Mouse (Mus musculus) adrenal gland, adult (tissue): ENCODE measurements around the gene Tspoap1.

Experiments used
- DNase-seq, 2 experiments: peaks; one replicate each; pipeline ENCODE4 v3.0.0; 2022 to 2023; ENCODE audit warnings: low spot score in 1 of 2; ENCODE audit not compliant: inconsistent age in 2 of 2

Gene Tspoap1

DNA sequence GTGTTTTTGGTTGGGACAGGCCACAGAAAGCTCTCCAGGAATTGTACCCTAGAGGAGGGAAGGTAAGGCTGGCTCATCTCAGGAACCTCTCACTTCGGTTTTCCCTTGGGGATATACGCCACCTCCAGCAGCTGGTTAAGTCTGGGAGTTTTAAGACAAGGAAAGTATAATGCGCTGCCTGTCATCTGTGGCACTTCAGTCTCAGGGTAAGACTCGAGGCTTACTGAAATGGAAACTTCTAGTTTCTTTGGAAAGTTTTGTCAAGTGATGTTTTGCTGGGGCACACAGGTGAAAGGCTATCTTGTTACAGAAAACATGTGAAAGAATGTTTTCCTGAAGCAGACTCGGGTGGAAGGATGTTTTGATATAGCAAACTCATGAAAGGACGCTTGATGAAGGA, 47.1 kb downstream of the Tspoap1 start:
- no peak for DNase-seq

DNA sequence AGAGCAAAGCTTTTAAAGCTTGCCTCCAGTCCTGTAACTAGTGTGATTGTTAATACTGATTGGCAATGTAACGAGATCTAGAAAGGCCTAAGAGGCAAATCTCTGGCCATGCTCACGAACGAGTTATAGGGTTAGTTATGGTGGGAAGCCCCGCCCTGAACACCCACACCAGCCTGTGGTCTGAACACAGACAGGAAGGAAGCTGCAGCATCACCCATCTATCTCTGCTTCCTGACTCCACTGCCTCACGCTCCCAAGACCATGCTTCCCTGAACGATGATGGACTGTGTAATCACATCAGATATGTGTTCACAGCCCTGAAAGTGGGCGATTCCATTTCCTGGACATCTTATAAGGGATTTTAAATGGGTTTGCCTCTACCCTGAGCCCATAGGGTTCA, 47.9 kb downstream of the Tspoap1 start:
- DNase-seq = no peak

DNA sequence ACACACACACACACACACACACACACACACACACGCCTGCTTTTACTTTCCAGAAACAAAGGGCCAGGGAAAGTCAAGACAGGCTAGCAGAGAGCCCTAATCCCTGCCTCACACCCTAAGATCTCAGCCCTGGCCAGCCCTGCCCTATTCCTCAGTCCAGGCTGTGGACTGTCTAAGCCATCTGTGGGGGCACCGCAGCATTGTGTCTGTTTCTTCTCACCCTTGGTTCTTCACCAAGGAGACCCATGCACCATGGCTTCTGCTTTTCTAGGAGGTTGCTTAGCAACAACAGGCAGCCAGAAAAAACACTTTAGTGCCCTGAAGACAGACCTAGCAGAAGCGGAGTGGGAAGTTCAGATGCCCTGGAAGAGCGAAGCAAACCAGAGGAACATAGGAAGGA, 51.1 kb downstream of the Tspoap1 start:
- DNase-seq = no peak

DNA sequence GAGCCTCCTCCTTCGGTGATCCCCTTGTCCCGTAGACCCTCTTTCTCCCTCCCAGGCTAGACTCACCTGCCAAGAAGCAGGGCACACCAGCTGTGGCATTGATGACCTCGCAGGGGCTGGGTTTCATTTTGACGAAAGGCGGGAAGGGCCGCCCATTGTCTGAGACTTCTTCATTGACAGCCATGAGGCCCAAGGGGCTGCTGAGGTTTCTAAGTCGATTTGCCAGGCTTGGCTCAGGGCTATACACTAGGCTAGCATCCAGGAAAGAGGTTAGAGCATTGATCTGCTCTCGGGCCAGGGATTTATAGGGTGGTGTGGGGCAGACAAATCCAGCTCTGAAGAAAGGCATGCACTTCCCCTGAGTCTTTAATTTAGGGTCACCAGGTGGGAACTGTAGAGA, 54.5 kb downstream of the Tspoap1 start:
- no peak for DNase-seq

DNA sequence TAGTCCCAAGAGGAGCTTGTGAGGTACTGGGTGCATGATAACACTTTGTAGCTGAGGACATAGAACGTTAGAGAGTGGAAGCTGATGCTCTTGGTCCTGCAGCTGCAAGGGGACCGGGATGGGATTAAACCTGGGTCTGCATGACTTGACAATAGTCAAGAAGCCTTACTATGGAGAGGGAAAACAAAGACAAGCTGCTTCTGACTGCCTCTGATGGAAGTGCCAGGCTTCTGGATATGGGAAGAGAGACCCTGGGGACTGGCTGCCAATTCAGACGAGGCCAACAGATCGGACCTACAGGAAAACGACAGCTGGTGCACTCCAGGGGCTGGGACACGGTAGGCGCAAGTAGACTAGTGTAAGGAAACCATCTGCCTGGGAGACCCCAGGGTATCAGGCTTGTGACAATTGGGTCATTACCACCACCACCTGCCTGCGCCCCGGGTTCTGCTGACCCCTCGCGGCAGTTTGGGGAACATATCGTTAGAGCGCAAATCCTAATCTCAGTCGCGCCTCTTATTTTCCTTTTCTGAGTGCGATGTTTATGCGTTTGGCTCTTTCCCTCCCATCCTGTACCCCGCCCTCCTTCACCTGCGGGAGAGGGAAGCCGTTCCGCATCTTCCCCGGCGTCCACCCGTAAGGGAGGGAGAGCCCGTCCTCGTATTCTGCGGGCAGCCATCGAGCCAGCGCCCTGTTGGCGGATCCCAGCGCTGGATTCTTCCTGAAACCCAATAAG, 56.5 kb downstream of the Tspoap1 start:
- peak; percentile 6 to 66 for DNase-seq

DNA sequence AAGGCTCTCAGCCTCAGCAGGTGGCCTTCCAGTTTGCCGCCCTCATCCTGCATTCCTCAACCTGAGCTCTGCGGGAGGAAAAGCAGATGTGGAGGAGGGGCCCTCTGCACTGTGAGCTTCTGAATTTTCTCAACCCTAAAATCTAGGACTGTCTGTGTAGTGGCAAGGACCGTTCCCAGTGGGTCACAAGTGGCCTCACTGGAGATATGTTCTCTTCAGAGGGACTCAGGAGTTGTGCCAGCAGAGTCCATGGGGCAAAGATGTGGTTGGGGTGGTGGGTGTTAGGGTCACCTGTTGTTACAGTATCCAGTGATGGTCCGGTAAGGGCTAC, 57.1 kb downstream of the Tspoap1 start:
- no peak for DNase-seq

DNA sequence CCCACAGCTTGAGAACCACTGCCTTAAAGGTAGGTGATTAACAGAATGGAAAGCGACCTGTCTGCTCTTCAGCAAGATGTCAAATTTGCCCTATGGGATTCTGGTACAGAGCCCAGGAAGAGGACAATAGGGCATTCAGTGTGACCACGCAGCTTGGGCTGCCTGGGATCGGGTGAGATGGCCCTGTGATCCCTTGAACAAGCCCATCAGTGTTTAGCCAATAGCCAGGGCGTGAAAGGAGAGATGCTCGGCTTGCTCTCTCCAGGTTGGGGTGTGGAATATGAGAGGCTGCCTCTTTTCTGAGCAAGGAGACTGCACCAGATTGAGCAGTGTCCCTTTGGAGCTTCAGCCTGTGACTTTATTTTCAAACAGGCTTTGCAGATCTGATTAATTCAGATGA, 61.2 kb downstream of the Tspoap1 start:
- DNase-seq = no peak

DNA sequence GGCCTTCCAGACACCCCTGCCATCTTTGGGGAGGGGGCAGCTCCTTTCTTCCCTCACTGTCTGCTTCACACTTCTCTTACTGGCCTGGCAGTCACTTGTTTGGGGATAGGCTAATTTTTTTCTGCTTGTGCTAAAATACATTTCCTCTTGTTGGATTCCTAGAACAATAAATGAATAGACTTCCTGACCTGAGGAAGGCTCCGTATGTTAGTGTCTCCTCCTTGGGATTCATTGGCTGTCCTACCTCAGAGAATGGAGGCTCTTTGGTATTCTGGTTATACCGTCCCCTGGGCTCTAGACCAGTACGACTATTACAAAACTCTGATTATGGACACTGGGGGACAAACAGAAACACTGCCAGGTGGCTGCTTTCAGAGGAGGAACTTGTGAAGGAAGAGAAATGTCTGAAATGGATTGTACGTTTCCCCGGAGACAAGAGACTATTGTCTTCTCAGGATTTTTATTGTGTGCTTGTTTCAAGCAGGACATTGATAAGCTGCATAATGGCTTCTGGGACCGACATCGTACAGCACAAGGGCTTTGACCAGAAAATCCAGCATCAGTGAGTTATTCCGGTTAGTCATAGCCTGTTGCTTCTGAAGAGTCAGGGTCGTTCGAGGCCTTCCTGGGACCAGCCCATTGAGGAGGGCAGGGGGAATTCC, 68.0 kb downstream of the Tspoap1 start, which contains the start of gene Lpo:
TSS of gene Lpo (minus strand) at position 51 of the 662 bp plus-strand sequence.
- DNase-seq = no peak
